Mouse (Mus musculus): ENCODE measurements at regions not wholly inside any gene's neighbourhood (a gene's known extent, or its start where the extent isn't known, plus 50 kb on each side); places are given as distances from the start of the nearest gene placed in this dataset.

DNA sequence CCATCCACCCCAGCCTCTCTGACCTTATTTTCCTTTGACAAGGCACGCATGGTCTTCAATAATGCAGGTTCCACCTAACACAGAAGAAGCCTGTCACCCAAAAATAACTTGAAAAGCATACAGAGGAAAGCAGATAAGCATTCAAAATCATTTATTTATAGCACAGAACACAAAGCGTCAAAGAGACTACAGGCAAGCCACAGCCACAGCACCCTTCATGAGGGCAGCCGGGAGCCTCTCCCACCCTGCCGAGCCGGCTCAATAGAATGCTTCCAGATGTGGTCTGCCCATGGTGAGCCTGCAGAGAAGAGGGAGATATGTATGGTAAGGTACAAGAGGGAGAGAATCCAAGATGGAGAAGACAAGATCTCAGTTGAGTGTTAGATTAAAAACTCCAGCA, 76.7 kb upstream of the Kcnd3 start:
- no peak for DNase-seq (ENCODE audit: inconsistent ontology term)

DNA sequence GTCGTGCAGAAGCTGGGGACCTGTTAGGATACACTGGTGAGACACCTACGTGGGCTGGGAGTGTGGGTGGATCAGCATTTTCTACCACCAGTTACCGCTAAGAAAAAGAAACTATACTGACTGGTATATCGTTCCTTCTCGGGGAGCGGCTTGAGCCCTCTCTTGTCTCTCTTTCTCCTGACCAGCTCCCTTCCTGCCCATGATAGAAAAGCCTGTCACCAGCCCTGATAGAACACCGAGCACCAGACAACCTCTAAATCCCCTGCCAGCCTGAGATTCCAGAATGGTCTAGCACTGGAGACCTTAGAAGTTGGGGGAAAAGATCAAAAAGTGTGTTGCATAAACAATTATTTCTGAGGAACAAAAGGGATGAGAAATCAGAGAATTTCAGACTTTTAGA, 76.3 kb upstream of the Kcnd3 start:
- DNase-seq (ENCODE audit: inconsistent ontology term): no peak

DNA sequence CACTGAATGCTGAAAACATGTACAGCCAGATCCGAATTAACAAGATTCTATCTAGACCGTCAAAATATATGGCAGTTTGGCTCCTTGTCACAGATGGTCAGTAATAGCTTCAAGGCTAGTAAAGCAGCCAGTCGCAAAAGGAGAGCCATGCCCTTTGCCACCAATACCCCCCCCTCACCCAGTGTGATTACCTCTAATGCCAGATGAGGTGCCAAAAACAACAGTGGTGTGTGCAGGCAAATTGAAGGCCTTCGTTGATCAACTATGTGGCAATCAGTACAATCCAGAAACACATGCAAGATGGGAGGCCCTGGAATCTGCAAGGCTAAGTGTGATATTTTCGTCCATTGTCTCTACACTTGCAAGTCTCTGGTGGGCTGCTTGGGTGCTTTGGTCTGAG, 75.8 kb upstream of the Kcnd3 start:
- DNase-seq (ENCODE audit: inconsistent ontology term): no peak

DNA sequence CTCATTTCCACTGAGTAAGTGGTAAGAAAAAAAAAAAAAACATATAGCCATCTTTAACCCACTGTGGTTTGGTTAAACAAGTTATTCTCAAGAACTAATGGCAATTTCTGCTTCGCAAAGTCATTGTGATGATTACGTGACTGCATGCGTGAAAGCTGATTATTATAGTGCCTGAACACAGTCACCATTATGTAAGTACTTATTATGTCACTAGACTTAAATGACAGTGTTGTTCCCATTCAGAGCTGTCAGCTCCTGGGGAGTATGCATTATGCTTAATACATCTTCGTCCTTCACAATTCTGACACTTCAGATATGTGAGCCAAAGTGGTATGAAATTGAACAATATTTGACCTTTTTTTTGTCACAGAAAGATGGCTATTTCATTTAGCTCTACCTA, 71.3 kb upstream of the Kcnd3 start:
- DNase-seq (ENCODE audit: inconsistent ontology term): no peak

DNA sequence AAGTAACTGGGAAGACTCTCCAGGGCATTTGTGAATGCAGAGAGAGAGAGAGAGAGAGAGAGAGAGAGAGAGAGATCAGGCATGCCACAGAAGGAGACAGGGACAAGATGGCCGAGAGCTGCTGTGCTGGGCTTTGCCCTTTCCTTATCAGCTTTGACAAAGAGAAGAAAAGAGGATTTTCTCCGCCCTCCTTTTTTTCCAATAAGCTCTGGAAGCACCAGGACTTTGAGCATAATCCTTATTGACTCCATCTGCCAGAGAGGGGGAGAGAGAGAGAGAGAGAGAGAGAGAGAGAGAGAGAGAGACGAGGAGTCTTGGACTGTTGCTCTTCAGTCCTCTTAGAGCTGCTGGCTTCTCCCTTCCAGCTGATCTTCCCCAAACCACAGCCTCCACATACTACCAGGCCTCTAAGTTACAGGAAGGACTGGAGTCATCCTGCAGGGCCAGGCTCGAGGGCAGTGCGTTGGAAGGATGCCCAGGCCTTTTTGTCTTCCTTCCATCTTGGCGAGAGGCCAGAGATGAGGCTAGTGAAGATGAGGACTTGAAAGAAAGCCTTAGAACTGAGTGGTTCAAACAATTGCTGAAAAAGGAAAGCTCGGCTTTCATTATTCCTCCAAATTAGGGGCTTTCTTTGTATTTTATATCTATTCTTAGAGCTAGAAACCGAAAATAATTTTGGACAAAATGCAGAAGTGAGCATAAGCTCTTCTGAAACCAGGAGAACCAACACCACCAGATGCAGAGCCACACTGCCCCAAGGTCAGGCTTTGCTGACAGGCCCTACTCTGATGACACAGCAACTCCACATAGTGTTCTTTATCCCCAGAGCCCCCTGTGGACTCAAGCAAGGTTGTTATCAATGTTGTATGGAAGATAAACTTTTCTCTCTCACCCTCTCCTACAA, 59.3 kb upstream of the Kcnd3 start:
- DNase-seq (ENCODE audit: inconsistent ontology term): peak; percentile 90
